Mouse (Mus musculus) Muller cell, postnatal 12 days (primary cell): ENCODE data around the gene Mrpl54.

ENCODE experiments used
- DNase-seq: peaks from one replicate; pipeline ENCODE4 v3.0.0-alpha.2; 2015; ENCODE audit errors: inconsistent ontology term

The Mrpl54 gene

GRCm38 (mm10) chr10:81266211-81267105 is at the start of gene Mrpl54, which contains the start of gene Apba3:
Gene Mrpl54 (minus strand): TSS chr10:81266934.
Gene Apba3 (plus strand): TSS chr10:81266960.
- DNase-seq, result peak; percentile 97

- DNase-seq, result no peak
Measured at GRCm38 (mm10) chr10:81315587-81315986, 48.9 kb upstream of the Mrpl54 start.

GRCm38 (mm10) chr10:81314201-81314600 is 47.5 kb upstream of the Mrpl54 start:
- no peak for DNase-seq

GRCm38 (mm10) chr10:81313581-81313980 is 46.8 kb upstream of the Mrpl54 start:
- no peak for DNase-seq

- DNase-seq, result no peak
Measured at GRCm38 (mm10) chr10:81309571-81309970, 42.8 kb upstream of the Mrpl54 start.

GRCm38 (mm10) chr10:81306837-81307682 is 40.3 kb upstream of the Mrpl54 start:
- DNase-seq, result no peak

GRCm38 (mm10) chr10:81306173-81306668 is 39.5 kb upstream of the Mrpl54 start:
- DNase-seq, result no peak

GRCm38 (mm10) chr10:81305663-81306062 is 38.9 kb upstream of the Mrpl54 start:
- no peak for DNase-seq

- DNase-seq, result peak; percentile 59
Measured at GRCm38 (mm10) chr10:81304597-81305238, 38.0 kb upstream of the Mrpl54 start.

- no peak for DNase-seq
Measured at GRCm38 (mm10) chr10:81303761-81304160, 37.0 kb upstream of the Mrpl54 start.

- DNase-seq, result no peak
Measured at GRCm38 (mm10) chr10:81303258-81303657, 36.5 kb upstream of the Mrpl54 start.

GRCm38 (mm10) chr10:81302781-81303218 is 36.1 kb upstream of the Mrpl54 start:
- no peak for DNase-seq

GRCm38 (mm10) chr10:81302288-81302687 is 35.6 kb upstream of the Mrpl54 start:
- DNase-seq, result no peak

GRCm38 (mm10) chr10:81301321-81301720 is 34.6 kb upstream of the Mrpl54 start:
- no peak for DNase-seq

GRCm38 (mm10) chr10:81300352-81300907 is 33.7 kb upstream of the Mrpl54 start:
- no peak for DNase-seq

GRCm38 (mm10) chr10:81299585-81300351 is 33.0 kb upstream of the Mrpl54 start:
- no peak for DNase-seq

GRCm38 (mm10) chr10:81298369-81299100 is 31.8 kb upstream of the Mrpl54 start:
- no peak for DNase-seq

GRCm38 (mm10) chr10:81297845-81298244 is 31.1 kb upstream of the Mrpl54 start:
- DNase-seq, result no peak

- no peak for DNase-seq
Measured at GRCm38 (mm10) chr10:81297246-81297645, 30.5 kb upstream of the Mrpl54 start.

- DNase-seq, result no peak
Measured at GRCm38 (mm10) chr10:81295185-81295584, 28.5 kb upstream of the Mrpl54 start.
